Comparison of ENCODE assay signal across 8 mouse cellular contexts in genomic region chr17:37270702-37271092, GRCm38 (mm10). TPM values are rescaled to one million over a fixed set of nuclear protein-coding genes. Genes with fewer than 3 reads are reported as not detected.
DNase-seq lines count a peak whose midpoint lies in the region; ATAC-seq lines count a peak whose summit lies in the region.

No protein-coding gene starts in this region.

- 73% methylated on average over 8 of the region's 8 CpGs for WGBS in neural tube, embryonic 12.5 days

- no peaks in the 10 kb centered on the region for H3K9me3 ChIP-seq in neural tube, embryonic 12.5 days

- peak; percentile 88 for ATAC-seq in common myeloid progenitor, adult 5-6 weeks (replicated peaks; ENCODE audit: low read depth, poor library complexity, severe bottlenecking)
- 0 out of 2 replicates have a peak, but pooled peaks have one; percentile 39 for ATAC-seq in neural tube, embryonic 12.5 days (ENCODE audit: low FRiP score, low read depth)

- H3K27ac ChIP-seq in neural tube, embryonic 12.5 days: no peak overlapping the region

- H3K36me3 ChIP-seq in neural tube, embryonic 12.5 days: no peaks in the 10 kb centered on the region

- H3K4me2 ChIP-seq in neural tube, embryonic 12.5 days (replicated peaks): peak overlapping the region; percentile 78

- no peak overlapping the region for H3K9ac ChIP-seq in neural tube, embryonic 12.5 days

- no peaks in the 10 kb centered on the region for H3K4me1 ChIP-seq in neural tube, embryonic 12.5 days

- H3K4me3 ChIP-seq in neural tube, embryonic 12.5 days: peak overlapping the region; percentile 34

- DNase-seq in ovary, postnatal 36 days (ENCODE audit: low spot score): peak; percentile 49
- no peak for DNase-seq in ovary, postnatal 14 days (ENCODE audit: low spot score)
- peak; percentile 81 for DNase-seq in heart, adult 8-10 months (ENCODE audit: low spot score)
- DNase-seq in kidney, adult 18-20 months: peak; percentile 63
- DNase-seq in lung, adult 18-20 months: peak; percentile 78
- peak; percentile 33 for DNase-seq in urinary bladder, postnatal 14 days (ENCODE audit: low spot score)

- H3K27me3 ChIP-seq in neural tube, embryonic 12.5 days (replicated peaks): no peaks in the 10 kb centered on the region

RNA-seq across cellular contexts. Expression of gene H2-M3, which starts 0.7 kb away (rescaled TPM):
- total RNA-seq in common myeloid progenitor, adult 5-6 weeks (2017): 20.5 and 23.4 TPM in 2 replicates
- total RNA-seq in heart, adult 8-10 months (2022): 1 to 10 TPM; 3.2 to 4.4 (median 3.6) TPM
- 0.64 and 1.1 TPM in 2 replicates for polyA plus RNA-seq in neural tube, embryonic 12.5 days (2016; fragmentation: Nextera tagmentation; extraction: Ambion mirVana)

RNA-seq across cellular contexts. Expression of gene Olfr98, which starts 7.1 kb away (rescaled TPM):
- total RNA-seq in common myeloid progenitor, adult 5-6 weeks (2017): not detected in 2 replicates
- not detected for total RNA-seq in heart, adult 8-10 months (2022)
- not detected in 2 replicates for polyA plus RNA-seq in neural tube, embryonic 12.5 days (2016; fragmentation: Nextera tagmentation; extraction: Ambion mirVana)

RNA-seq across cellular contexts. Expression of gene Olfr99, which starts 12.6 kb away (rescaled TPM):
- 1.8 TPM in 1 of 2 replicates, not detected in the other for total RNA-seq in common myeloid progenitor, adult 5-6 weeks (2017)
- not detected for total RNA-seq in heart, adult 8-10 months (2022)
- polyA plus RNA-seq in neural tube, embryonic 12.5 days (2016; fragmentation: Nextera tagmentation; extraction: Ambion mirVana): not detected in 2 replicates

RNA-seq across cellular contexts. Expression of gene Olfr101, which starts 33.4 kb away (rescaled TPM):
- not detected in 2 replicates for total RNA-seq in common myeloid progenitor, adult 5-6 weeks (2017)
- not detected for total RNA-seq in heart, adult 8-10 months (2022)
- polyA plus RNA-seq in neural tube, embryonic 12.5 days (2016; fragmentation: Nextera tagmentation; extraction: Ambion mirVana): not detected in 2 replicates

RNA-seq across cellular contexts. Expression of gene Olfr97, which starts 33.6 kb away (rescaled TPM):
- not detected in 2 replicates for total RNA-seq in common myeloid progenitor, adult 5-6 weeks (2017)
- total RNA-seq in heart, adult 8-10 months (2022): not detected
- polyA plus RNA-seq in neural tube, embryonic 12.5 days (2016; fragmentation: Nextera tagmentation; extraction: Ambion mirVana): not detected in 2 replicates
